Mouse (Mus musculus) left cerebral cortex, postnatal 36 days (tissue): ENCODE measurements around the gene Olfr888. TPM values are rescaled to one million over a fixed set of nuclear protein-coding genes. Genes with fewer than 3 reads are reported as not detected.

ENCODE experiments used
- DNase-seq, 2 experiments: peaks; one replicate each; pipeline ENCODE4 v3.0.0; 2021 to 2022; ENCODE audit warnings: low spot score in 2 of 2, mixed read lengths in 1 of 2
- intact Hi-C: fragments of 180-260 bp; cut with DNase I; formaldehyde crosslinking; loops from one replicate; pipeline ENCODE4 v1.15.1; 2025
- total RNA-seq, 2 experiments: library from RNA; stranded (reverse); gene quantifications; 2 replicates each; pipeline ENCODE4 v1.2.3; 2021

Gene Olfr888
- not detected for total RNA-seq

DNA sequence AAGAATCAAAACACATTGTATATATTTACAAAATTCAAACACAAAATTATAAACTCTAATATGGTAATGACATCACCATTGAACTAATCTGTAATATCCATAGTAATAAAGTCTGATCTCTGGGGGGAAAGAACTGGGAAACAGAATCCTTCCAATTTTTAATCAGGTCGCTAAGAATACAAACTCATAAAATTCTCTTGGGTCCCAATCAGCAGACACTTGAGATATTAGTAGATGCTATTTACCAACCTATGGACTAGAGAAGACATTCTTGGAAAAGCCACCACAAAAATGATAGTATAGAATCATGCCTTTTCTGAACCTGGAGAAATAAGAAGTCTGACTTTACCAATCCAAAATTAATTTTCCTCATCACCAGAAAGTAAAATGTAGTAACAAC lies at the start of gene Olfr888:
Olfr888 (plus strand) TSS at position 301 of the 400 bp plus-strand sequence.
- intact Hi-C loops: no loop called here
- no peak for DNase-seq

DNA sequence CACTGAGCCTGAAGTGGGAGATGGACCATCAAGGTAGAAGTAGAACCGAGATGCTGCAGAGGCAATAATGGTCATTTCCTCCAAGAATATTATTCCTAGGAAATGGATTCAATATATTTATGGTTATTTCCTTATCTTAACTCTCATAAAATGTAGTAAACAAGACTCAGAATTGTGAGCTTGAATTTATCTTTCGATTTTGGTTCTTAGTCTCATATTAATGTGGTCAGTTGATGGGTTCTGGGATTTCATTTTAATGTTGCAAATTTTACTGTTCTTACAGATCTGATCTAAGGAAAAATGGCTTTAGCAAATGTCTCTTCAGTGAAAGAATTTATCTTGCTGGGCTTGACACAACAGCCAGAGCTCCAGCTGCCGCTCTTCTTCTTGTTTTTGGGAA lies 46.9 kb upstream of the Olfr888 start, which contains the start of gene Olfr885:
Olfr885 (plus strand) TSS at position 301 of the 400 bp plus-strand sequence.
- intact Hi-C loops: no loop called here
- DNase-seq: no peak

DNA sequence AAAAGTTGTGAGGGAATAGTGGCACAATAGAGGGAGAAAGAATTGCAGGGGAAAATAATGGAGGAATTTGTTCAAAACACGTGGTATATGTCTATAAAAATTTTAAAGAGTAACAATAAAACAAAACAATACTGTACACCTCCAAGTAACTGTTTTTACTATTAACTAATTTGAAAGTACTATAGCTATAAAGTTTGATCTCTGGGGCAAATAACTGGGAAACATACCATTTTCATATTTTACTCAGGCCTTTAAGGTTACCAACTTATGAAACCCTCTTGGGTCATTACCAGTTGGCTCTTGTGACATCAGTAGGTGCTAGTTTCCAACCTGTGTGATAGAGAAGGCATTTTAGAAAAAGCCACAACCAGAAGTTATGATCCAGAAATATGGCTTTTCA lies 24.2 kb upstream of the Olfr888 start, which contains the start of gene Olfr887:
Olfr887 (plus strand) TSS at position 301 of the 400 bp plus-strand sequence.
- intact Hi-C loops: no loop called here

DNA sequence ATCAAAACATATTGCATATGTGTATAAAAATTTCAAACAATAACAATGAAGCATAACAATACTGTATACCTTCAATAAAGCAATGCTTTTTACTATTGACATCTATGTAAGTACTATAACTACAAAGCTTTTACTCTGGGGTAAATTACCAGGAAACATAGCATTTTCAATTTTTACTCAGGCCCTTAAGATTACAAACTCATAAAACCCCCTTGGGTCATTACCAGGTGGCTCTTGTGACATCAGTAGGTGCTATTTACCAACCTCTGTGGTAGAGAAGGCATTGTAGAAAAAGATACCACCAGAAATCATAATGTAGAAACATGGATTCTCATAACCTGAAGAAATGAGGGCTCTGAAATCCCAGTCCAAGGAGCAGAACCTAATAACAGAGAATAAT lies 7.0 kb downstream of the Olfr888 start, which contains the start of gene Olfr889:
Olfr889 (plus strand) TSS at position 301 of the 400 bp plus-strand sequence.
- intact Hi-C loops: no loop called here
- no peak for DNase-seq

More for the DNA sequence above, 24.2 kb upstream of the Olfr888 start, which contains the start of gene Olfr887:
- DNase-seq: no peak

DNA sequence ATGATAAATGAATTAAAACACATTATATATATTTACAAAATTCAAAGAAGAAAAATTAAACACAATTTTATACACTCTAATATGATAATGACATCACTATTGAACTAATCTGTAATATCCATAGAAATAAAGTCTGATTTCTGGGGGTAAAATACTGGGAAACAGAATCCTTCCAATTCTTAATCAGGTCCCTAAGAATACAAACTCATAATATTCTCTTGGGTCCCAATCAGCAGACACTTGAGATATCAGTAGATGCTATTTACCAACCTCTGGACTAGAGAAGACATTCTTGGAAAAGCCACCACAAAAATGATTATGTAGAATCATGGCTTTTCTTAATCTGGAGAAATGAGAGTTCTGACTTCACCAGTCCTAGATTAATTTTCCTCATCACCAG lies 34.3 kb downstream of the Olfr888 start, which contains the start of gene Olfr890:
Olfr890 (plus strand) TSS at position 301 of the 400 bp plus-strand sequence.
- no peak for DNase-seq

More for the DNA sequence above, 34.3 kb downstream of the Olfr888 start, which contains the start of gene Olfr890:
- intact Hi-C loops: no loop called here

Other genes with a start within 250 kb of the Olfr888 start
- gene Olfr145, start 211.4 kb upstream of the Olfr888 start, total RNA-seq: under 1 TPM in 1 of 2 experiments, not detected in 1; 0.07 TPM
- gene Olfr878, start 190.3 kb upstream of the Olfr888 start, total RNA-seq: not detected
- gene Olfr881, start 116.3 kb upstream of the Olfr888 start, total RNA-seq: under 1 TPM in 1 of 2 experiments, not detected in 1; 0.15 TPM
- gene Olfr883, start 82.3 kb upstream of the Olfr888 start, total RNA-seq: not detected
- gene Olfr884, start 61.6 kb upstream of the Olfr888 start, total RNA-seq: not detected
- gene Olfr885, start 46.8 kb upstream of the Olfr888 start, total RNA-seq: not detected
- gene Olfr887, start 24.1 kb upstream of the Olfr888 start, total RNA-seq: not detected
- not detected for gene Olfr889, start 7.1 kb downstream of the Olfr888 start, total RNA-seq
- not detected for gene Olfr890, start 34.4 kb downstream of the Olfr888 start, total RNA-seq
- not detected for gene Olfr891, start 72.7 kb downstream of the Olfr888 start, total RNA-seq
- gene Olfr893, start 100.2 kb downstream of the Olfr888 start, total RNA-seq: not detected
- gene Olfr894, start 109.9 kb downstream of the Olfr888 start, total RNA-seq: not detected
- gene Olfr143, start 144.6 kb downstream of the Olfr888 start, total RNA-seq: not detected
- gene Olfr895, start 159.7 kb downstream of the Olfr888 start, total RNA-seq: not detected
- gene Olfr896-ps1, start 183.0 kb downstream of the Olfr888 start, total RNA-seq: not detected
- gene Olfr25, start 220.9 kb downstream of the Olfr888 start, total RNA-seq: not detected
- not detected for gene Olfr898, start 240.3 kb downstream of the Olfr888 start, total RNA-seq